ENCODE assay signal across 8 mouse cellular contexts in the genomic region with DNA sequence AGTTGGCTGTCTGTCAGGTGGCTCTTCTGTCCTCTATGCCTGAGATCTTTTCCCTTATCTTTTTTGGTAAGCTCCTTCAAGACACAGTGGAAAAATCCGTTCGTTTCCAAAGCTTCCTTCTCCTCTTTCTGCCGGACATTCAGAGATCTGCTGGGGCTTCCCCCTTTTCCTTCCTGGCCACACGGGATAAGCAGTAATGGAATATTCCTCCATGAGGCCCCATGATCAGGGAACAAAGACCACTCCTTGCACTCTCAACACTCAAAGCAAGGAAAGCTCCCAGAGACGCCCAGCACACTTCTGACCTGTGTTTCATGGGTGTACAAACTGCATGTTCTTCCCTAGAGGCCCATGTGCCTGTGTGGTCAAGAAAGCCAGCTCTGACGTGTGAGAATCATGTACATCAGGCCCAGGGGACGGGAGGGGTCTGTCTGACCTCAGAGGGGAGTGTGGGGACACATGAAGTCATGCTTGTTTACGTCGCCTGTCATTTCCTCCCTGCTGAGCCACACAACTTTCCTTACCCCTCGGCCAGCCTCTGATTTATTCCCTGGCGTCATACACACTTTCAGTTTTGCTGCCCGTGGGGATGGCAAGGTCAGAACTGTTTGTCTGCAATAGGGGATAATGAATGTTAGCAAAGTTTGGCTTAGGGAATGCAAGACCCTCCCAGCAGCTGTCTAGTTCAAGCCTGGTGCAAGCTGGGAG. TPM values are rescaled to one million over a fixed set of nuclear protein-coding genes. Genes with fewer than 3 reads are reported as not detected.
DNase-seq lines count a peak whose midpoint lies in the region; TF ChIP-seq lines count a peak whose summit lies in the region.

No protein-coding gene starts in this region.

- no peaks in the 10 kb centered on the region for H3K36me3 ChIP-seq in heart, adult 2 months (ENCODE audit: control insufficient read depth, insufficient read depth, low read length)
- H3K36me3 ChIP-seq in myocyte (ENCODE audit: control insufficient read depth, insufficient read depth) = no peaks in the 10 kb centered on the region
- H3K36me3 ChIP-seq in forebrain, embryonic 10.5 days (replicated peaks) = no peaks in the 10 kb centered on the region

- no peak overlapping the region for H3ac ChIP-seq in myocyte (ENCODE audit: control insufficient read depth, insufficient read length)

- H3K4me3 ChIP-seq in heart, adult 2 months = no peak overlapping the region
- H3K4me3 ChIP-seq in myocyte = no peak overlapping the region
- H3K4me3 ChIP-seq in forebrain, embryonic 10.5 days = no peak overlapping the region

- no peak for TF ChIP-seq POLR2A in heart, adult 2 months (IDR thresholded peaks at IDR 0.05; ENCODE audit: insufficient read depth, low read depth, low read length)
- no peak for TF ChIP-seq POLR2A in myocyte (IDR thresholded peaks at IDR 0.05; ENCODE audit: insufficient read length, low read depth)

- no peak for TF ChIP-seq CTCF in heart, adult 2 months (IDR thresholded peaks at IDR 0.05)

- intact Hi-C loops in heart, adult 2 months (cut with DNase I) = loop anchor here (5.0 kb wide), 1 partner anchor 42 kb away; no protein-coding TSS in a partner anchor

- TF ChIP-seq EP300 in heart, adult 2 months (IDR thresholded peaks at IDR 0.05; ENCODE audit: insufficient read depth, low read depth, low read length) = peak; percentile 53; the same call in 1 of the 2 replicates

- peaks cover 9% of the 10 kb centered on the region for H3K4me1 ChIP-seq in heart, adult 2 months (ENCODE audit: control insufficient read depth, insufficient read depth, low read length)
- no peaks in the 10 kb centered on the region; the same call in 1 of the 2 replicates for H3K4me1 ChIP-seq in forebrain, embryonic 10.5 days

- H3K9ac ChIP-seq in heart, adult 2 months (ENCODE audit: low read depth, low read length) = 0 out of 2 replicates have a peak overlapping the region, but pooled peaks have one; percentile 4

- 24% methylated on average over 12 of the region's 12 CpGs for WGBS in heart, adult 2 months
- WGBS in forebrain, embryonic 10.5 days = 73% methylated on average over 12 of the region's 12 CpGs

- H3K27me3 ChIP-seq in heart, adult 2 months (ENCODE audit: control insufficient read depth, insufficient read depth, low read length) = no peaks in the 10 kb centered on the region
- H3K27me3 ChIP-seq in myocyte (ENCODE audit: control insufficient read depth, insufficient read depth, insufficient read length) = no peaks in the 10 kb centered on the region
- no peaks in the 10 kb centered on the region for H3K27me3 ChIP-seq in forebrain, embryonic 10.5 days (ENCODE audit: poor library complexity, severe bottlenecking)

- H3K79me2 ChIP-seq in heart, adult 2 months (replicated peaks; ENCODE audit: control insufficient read depth, insufficient read depth, low read length) = no peaks in the 10 kb centered on the region
- H3K79me2 ChIP-seq in myocyte (ENCODE audit: control insufficient read depth, insufficient read depth) = no peaks in the 10 kb centered on the region

- peak overlapping the region; percentile 27 for H3K4me2 ChIP-seq in myocyte (ENCODE audit: low read depth)

- H3K27ac ChIP-seq in heart, adult 2 months = peak overlapping the region; percentile 75
- no peak overlapping the region for H3K27ac ChIP-seq in forebrain, embryonic 10.5 days

- DNase-seq in adrenal gland, adult (ENCODE audit: inconsistent age in 2 of 2, low spot score in 1 of 2) = peak; percentile 60 to 85
- no peak for DNase-seq in adrenal gland, postnatal 4 days (ENCODE audit: low spot score in 2 of 2)
- DNase-seq in heart, adult 2 months = peak; percentile 62 to 73
- peak; percentile 50 for DNase-seq in kidney, adult 9 months
- DNase-seq in thymus, adult 18-20 months = no peak
- DNase-seq in forebrain, embryonic 10.5 days (ENCODE audit: extremely low spot score, low spot score) = no peak
- no peak for DNase-seq in frontal cortex, adult 2 months (ENCODE audit: extremely low spot score in 1 of 2, low spot score in 1 of 2)

- no peaks in the 10 kb centered on the region for H3K9me3 ChIP-seq in forebrain, embryonic 10.5 days

TF ChIP-seq in myocyte, 11 proteins besides CTCF, POLR2A, EP300 and RAD21:
- TF ChIP-seq SRF (IDR thresholded peaks at IDR 0.05; ENCODE audit: control insufficient read depth, insufficient read length, low read depth) (no peak), USF1 (IDR thresholded peaks at IDR 0.05; ENCODE audit: low read depth) (no peak), REST (IDR thresholded peaks at IDR 0.05; ENCODE audit: insufficient read depth, insufficient read length) (no peak)

RNA-seq across cellular contexts. Expression of a gene that starts 38.9 kb away (rescaled TPM):
- 1 to 10 TPM; 5.4 to 6.0 TPM for total RNA-seq in adrenal gland, postnatal 4 days (2021)
- 10 to 100 TPM; 11.8 to 13.8 TPM for total RNA-seq in heart, adult 2 months (2021)
- 14.0 and 26.9 TPM in 2 replicates for polyA plus RNA-seq in heart, adult 2 months (2012; rRNA removed)
- polyA plus RNA-seq in myocyte (2012; fragmentation: generic; extraction: Trizol) = 0.52 TPM
- polyA plus RNA-seq in forebrain, embryonic 10.5 days (2016; fragmentation: Nextera tagmentation; extraction: Ambion mirVana) = 25.8 TPM in 2 replicates
- polyA plus RNA-seq in frontal cortex, adult 2 months (2012; rRNA removed) = 12.5 and 13.0 TPM in 2 replicates

RNA-seq across cellular contexts. Expression of a gene that starts 42.6 kb away (rescaled TPM):
- 100 to 1,000 TPM in 1 of 2 experiments, 10 to 100 TPM in 1; 93.1 to 102 TPM for total RNA-seq in adrenal gland, postnatal 4 days (2021)
- 10 to 100 TPM; 19.3 to 23.4 TPM for total RNA-seq in heart, adult 2 months (2021)
- polyA plus RNA-seq in heart, adult 2 months (2012; rRNA removed) = 6.3 and 12.7 TPM in 2 replicates
- polyA plus RNA-seq in myocyte (2012; fragmentation: generic; extraction: Trizol) = 12.1 TPM
- polyA plus RNA-seq in forebrain, embryonic 10.5 days (2016; fragmentation: Nextera tagmentation; extraction: Ambion mirVana) = 60.1 and 63.1 TPM in 2 replicates
- polyA plus RNA-seq in frontal cortex, adult 2 months (2012; rRNA removed) = 35.1 and 36.4 TPM in 2 replicates

Comparison
In these comparisons a context has a peak if more than half of its experiments do, and no peak if none do; other contexts are left out.
1. DNase-seq: peak in adrenal gland, adult (2 of 2), heart, adult 2 months (2 of 2) and kidney, adult 9 months (single experiment); none in adrenal gland, postnatal 4 days (0 of 2), thymus, adult 18-20 months (0 of 2), forebrain, embryonic 10.5 days (single experiment) and frontal cortex, adult 2 months (0 of 2).